Mouse (Mus musculus) urinary bladder, postnatal 14 days (tissue): ENCODE data around the gene Insr.

Experiments
- DNase-seq: peaks from one replicate; pipeline ENCODE4 v3.0.0; 2021; ENCODE audit warnings: low spot score

The Insr gene

DNA sequence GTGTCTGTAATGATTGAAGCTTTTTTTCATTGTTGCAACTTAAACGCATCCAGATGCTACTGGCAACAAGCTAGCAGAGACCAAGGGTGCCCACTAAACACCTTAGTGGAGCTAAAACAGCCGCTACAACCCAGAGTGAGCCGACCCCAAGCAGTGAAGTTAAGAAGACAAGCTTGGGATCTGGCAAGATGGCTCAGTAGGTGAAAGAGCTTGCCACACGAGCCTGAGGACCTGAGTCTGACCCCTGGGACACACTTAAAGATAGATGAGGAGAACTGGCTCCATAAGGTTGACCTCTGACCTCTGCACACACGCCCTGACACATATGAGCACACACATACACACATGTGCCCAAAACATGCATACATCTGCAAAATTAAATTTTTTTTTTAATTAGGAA lies 4.2 kb downstream of the Insr start:
- no peak for DNase-seq

DNA sequence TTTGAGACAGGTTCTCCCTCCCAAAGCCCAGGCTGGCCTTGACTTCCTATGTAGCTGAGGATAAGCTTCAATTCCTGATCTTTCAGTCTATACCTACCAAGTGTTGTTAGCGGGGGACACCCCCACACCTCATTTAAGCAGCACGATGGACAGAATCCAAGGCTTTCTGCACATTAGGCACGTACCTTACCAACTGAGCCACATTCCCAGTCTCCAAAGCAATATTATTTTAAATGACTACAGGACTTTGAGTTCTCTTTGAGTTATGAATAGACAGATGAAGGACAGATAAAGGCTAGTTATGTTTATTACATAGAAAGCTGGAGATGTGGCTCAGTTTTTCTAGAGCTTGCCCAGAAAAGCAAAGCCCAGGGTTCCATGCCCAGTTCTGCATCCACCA lies 5.6 kb downstream of the Insr start:
- DNase-seq, result no peak

DNA sequence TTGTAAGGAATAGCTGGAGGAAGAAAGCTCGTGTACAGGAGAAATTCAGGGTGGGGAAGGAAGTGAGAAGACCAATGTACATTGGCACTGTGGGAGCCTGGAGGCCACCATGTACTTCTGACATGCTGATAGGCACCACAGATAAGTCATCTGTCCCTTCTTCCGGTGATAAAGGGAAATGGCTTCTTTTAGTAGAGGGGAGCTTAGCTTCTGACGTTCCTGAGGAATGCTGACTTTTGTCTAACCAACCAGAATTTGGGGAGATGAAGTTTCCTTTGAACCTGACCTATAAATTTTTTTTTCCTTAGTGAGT lies 12.0 kb downstream of the Insr start:
- no peak for DNase-seq

DNA sequence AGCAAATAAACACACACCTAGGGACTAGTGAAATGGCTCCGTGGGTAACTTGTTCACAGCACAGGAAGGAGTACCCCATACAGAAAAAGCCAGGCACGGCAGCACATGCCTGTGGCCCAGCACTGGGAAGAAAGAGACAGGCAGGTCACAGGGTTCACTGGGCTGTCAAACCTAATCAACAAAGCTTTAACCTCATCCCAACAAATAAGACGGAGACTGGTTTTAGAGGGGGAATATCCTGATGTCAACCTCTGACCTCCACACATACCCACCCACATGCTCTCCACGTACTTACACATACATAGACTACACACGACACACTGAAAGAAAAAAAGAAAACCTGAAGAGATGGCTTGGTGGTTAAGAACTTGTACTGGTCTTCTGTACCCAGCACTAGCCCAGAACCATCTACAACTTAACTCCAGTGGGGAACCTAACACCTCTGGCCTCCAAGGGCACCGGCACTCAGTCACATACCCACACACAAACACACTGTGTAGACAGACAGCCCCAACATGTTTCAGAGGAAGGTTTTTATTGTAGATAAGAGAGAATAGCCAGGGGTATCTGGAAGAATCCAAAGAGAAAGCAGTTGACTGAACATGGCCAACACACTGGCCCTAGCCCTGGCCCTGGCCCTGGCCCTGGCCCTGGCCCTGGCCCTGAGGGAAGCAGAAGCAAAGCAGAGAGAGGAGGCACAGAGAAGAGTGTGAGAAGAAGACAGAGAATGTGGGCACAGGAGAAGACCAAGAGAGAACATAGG lies 12.6 kb downstream of the Insr start:
- no peak for DNase-seq

DNA sequence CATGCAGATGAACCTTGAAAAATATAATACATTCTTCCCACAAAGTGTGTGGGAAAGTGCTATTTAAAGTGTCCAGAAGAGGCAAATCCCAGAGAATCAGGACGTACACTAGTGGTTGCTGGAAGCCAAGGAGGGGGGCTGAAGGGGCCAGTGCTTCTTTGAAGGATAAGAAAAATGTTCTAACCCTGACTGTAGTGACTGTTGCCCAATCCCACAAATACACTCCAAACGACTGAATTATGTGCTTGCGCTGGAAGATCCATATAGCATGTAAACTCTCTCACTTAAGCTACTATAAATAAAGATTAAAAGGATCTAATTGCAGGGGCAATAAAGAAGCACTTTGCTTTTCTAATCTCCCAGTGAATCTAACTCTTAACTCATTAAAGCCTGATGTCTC lies 14.2 kb downstream of the Insr start:
- no peak for DNase-seq

DNA sequence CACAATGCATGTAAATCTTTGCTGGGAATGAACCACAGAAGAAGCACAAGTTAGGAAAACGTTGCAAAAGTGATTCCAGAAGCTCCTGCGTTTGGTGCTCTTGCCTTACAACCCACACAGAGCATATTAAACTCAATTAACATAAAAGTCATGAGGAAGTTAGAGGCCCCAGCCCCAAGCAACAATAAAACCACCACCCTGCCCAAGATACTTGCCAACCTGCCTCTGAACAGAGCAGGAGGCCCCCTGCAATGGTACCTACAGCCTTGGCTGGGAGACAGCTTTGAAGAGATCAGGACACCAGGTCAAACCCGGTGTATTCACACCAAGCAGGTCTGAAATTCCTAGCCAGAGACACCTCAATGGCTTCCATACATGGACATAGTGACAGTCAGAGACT lies 16.6 kb downstream of the Insr start:
- DNase-seq, result no peak

DNA sequence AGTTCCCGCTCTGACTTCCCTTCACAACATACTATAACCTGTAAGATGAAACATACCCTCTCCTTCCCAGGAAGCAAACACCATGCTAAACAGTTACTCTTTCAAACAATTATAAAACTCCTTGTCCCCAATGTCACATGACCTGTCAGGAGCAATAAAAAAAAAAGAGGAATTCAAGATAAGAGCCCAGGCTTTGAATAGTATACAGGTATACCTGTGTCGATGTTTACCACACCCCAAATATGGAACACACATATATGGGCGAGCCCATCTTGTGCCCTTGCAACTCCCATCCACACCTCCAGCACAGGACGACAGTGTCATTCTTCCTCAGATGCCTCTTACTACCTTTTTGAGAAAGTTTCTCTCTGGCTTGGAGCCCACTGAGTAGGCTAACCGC lies 18.3 kb downstream of the Insr start:
- DNase-seq, result no peak

DNA sequence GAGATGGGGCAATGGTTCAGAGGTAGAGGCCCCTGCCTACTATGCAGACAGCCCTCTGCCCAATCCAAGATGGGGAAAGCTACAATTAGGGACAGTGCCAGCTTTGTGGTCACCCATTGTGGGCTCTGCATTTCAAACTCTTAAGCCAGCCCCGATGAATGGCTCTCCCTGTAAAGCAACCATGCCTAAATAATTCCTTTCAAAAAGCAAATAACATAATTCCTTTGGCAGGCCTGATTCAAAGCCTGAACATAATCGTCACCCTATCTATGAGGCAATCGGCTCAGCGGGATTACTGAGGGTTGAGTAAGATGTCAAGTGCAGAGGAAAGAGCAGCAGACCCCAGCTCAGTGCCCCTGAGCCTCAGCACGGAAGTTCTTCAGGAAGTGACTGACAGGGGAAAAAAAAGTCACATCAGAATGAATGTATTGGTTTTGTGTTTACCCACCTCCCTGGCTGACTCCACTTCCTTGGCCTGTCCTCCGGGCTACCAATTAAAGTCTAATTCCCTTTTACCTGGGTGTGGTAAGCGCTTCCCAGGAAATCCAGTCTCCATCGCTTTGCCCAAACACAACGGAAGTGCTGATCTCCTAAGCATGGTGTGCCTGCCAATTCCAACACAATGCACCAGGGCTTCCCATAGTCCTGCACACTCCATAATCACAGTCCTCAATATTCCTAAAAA lies 19.1 kb downstream of the Insr start:
- DNase-seq, result no peak

DNA sequence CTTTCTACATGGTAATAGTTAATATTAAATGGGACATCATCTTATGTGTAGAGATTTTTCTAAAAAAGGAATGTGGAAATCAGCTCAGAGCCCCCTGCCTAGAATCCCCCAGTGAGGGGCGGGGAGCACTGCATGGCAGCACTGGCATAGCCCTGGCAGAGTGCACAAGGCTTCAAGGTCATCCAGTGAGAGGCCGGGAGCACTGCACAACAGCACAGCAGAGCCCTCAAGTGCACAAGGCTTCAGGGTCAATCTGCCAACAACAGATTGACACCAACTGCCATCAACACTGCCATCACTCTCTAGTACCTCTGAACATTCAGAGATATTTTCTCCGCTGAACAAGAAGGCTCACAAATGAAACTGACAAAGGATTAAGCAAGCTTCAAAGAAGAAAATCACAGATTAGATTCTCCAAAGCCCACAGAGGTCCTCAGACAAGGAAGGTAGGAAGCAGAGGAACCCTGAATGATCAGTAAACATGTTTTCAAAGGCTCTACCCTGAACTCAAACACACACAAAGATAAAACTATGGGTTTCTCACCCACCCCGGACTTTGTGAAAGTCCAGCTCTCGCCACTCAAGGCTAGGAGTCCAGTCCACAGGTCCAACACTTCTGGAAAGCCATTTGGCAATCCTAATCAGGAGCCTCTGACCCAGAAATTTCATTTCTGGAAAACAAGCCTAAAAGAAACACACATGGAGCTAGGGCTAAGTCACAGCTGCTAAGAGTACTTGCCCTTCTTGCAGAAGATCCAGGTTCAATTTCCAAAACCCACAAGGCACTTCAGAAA lies 23.1 kb downstream of the Insr start:
- DNase-seq, result no peak

DNA sequence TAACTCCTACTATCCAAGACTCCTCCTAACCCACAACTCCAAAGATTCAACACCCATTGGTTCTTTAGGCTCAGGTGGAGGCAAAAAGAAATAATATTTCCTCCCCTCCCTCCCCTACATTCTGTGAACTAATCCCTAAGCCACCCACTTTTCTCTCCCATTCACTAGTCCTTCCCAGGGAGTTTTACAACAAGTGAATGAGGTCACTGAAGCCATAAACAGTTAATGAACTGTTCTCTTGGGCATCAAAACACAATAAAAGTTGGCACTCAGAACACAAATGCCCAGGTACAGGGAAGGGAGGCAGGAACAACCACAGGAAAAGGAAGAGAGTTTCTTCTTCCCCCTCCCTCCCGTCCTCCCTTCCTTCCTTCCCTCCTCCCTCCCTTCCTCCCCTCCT lies 24.1 kb downstream of the Insr start:
- no peak for DNase-seq

DNA sequence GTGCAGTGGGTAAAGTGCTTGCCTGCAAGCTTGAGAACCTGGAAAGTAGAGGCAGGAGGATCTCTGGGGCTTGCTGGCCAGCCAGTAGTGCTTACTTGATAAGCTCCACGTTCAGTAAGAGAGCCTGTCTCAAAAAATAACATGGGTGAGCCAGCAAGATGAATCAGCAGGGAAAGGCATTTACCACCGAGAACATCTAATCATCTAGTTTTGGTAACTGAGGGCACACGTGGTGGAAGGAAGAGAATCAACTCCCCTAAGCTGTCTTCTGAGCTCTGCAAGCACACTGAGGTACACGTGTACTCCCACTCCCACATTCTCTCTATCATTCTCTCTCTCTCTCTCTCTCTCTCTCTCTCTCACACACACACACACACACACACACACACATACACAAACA lies 26.2 kb downstream of the Insr start:
- no peak for DNase-seq

DNA sequence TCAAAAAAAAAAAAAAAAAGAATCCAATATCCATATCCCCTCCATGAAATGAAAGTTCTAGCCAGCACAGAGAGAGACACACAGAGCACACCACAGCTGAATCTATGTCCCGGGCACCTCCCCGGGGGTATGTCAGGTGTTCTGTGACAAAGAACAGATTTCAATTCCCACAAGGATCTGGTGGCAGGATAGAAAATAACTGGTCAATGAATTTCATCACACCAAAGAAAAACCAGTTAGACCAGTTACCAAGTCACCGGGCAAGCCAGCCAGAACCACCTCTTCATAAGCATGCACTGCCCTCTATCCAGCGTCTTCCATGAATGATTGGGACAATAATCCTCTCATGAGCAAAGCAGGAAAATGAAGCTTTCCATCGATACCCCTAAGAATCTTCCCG lies 26.8 kb downstream of the Insr start:
- DNase-seq, result peak; percentile 34

DNA sequence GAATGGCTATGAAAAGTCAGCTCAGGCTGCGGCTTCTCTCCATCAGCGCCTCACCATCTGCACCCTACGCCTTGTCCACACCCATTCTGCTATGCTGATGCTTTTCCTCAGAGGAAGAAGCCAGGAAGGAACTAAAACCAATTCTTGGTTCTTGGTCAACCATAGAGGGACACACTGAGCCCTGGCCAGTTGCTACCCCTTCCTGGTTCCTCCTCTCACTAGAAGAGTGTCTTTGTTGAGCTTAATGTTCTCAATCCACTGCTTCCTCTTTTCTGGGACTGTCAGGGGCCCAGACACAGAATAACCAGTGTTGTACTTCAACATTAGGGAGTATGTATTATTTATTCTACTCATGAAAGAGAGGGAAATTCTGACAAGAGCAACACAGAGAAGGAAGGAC lies 28.3 kb downstream of the Insr start:
- no peak for DNase-seq

DNA sequence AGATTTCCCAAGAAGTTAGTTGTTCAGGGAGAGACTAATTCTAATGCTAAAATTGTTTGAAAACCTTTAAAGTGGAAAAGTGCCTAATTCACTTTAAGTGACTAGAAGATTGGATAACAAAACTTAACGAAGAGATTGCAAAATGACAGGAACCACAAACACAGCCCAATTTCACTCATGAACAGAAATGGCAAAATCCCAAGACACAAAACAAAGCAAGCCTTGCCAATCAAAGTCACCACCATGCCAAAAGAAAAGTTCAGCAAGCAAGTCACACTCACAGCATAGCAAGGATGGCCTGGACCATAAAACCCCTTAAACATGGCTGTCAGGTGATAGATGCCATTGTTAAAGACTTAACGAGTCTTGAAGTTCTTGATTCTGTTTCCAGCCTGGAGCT lies 29.5 kb downstream of the Insr start:
- DNase-seq, result no peak

DNA sequence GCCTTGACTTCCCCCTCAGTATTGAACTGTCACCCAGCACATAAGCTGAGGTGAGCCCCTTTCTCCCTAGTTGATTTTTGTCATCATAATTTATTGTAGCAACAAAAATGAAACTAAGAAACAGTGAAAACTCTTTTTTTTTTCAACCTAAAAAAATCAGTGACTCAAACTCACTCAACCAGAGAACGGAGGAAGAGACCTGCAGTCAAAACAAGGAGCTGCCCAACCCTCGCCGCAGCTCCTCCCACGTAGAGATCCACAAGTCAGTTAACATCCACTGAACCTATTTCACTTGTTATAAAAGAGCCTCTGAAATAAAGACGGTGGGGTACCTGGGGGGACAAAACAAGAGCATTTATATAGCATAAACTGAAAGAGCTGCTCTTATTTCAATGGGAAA lies 30.7 kb downstream of the Insr start:
- DNase-seq, result no peak

DNA sequence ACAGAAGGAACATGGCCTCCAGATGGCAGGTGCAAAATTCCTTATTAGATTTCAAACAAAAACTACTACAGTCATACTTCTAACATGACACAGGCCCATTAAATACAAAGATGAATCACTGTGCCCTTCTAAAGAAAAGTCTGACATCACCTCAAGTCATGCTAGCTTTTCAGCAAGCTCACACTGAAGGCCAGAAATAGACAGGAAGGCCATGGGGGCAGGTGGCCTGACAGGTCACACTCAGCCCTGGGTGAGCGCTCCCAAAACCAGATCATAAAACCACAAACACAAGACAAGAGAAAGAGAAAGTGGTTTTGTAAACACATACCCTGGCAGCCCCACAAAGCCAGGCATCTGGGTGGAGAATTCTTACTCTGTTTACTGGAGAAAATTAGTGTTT lies 32.3 kb downstream of the Insr start:
- DNase-seq, result no peak

DNA sequence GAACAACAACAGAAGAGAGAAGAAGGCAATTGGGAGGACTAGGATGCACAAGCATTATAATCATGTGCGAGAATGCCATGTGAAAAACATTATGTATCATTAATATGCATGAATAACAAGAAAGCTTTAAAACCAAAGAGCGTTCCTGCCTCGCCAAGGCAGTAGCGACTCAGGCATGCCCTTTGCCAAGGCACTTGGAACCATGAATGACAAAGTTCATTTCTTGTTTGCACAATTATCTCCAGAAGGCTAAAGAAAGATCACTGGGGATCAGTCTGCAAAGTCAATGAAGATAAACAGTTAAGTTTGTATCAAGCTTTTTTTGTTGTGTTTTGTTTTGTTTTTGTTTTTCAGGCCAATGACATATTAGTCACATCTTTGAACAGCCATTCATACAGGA lies 36.2 kb downstream of the Insr start:
- no peak for DNase-seq

DNA sequence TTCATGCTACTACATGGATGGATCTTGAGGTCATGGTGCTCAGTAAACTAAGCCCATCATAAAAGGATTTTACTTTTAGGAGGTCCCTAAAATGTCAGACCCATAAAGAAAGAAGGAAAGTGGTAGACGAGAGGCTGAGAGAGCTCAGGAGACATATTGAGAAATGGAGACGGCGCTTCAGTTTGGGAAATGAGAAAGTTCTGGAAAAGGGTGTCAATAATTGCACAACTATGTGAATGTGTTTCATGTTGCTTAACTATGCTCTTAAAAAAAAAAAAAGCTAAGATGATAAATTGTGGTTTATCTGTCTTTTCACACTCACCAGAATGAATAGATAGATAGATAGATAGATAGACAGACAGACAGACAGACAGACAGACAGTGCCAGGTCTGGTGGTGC lies 38.7 kb downstream of the Insr start:
- no peak for DNase-seq

DNA sequence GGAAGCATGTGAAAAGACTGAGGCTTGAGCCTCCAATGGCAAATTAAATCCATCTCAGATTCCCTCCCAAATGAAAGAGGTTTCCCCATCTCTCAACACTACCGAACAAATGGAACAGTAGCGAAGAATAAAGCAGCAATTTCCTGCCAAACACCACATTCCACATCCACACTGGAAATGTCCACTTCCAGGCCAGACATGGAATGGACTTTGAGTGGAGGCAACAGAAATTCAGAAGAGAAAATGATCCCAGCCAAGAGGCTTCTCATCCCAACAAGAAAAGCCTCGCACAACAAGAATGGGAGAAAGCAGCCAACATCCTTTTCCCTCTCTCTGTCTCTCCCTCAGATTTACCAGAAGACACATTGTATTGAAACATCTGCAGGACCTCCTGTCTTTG lies 39.8 kb downstream of the Insr start:
- DNase-seq, result no peak

DNA sequence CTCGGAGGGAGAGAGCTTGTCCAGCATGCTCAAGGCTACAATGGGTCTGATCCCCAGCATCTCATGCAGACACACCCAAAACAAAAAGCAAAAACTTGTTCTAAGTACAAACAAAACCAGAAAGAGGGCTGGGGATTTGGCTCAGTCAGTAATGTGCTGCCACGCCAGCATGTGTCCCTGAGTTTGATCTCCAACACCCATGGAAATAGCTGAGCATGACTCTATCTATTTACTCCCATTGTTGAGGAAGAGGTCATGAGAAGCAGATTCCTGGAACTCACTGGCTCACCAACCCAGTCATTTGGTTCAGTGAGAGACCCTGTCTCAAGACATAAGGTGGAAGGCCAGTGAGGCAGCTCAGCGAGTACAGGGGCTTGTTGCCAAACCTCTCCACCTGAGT lies 40.6 kb downstream of the Insr start:
- DNase-seq, result no peak

DNA sequence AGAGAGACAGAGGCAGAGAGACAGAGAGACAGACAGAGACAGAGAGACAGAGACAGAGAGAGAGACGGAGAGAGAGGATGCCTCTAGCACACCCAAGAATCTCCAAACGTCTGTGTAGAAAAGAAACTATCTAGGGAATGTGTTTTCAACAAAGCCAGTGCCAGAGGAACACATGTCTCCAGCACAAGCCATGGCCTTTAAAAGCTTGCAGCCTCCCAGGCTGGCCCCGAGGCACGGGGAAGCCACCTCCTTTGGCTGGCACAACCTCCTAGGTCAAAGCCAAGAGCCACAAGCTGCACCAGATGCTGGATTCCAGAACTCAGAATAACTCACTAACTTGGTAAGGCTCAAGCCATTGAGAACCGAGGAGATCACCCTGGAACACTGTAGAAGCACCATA lies 42.1 kb downstream of the Insr start:
- DNase-seq, result no peak

DNA sequence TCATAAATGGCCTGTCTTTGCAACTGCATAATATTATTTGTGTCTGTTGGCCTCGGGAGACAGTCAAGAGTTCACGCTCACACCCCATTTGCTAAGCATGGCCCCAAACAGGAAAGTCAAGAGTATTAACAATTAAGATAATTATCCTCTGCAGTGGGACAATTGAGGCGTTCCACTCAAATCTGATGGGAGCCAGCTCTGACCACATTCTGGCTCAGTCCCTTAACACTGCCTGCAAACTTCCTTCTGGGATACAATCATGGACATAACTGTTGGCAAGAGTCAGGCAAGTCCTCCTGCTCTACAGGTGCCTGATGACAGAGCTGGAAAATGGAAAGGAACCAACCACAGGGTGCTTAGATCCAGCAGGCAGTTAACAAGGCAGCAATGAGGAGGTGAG lies 43.1 kb downstream of the Insr start:
- DNase-seq, result no peak

DNA sequence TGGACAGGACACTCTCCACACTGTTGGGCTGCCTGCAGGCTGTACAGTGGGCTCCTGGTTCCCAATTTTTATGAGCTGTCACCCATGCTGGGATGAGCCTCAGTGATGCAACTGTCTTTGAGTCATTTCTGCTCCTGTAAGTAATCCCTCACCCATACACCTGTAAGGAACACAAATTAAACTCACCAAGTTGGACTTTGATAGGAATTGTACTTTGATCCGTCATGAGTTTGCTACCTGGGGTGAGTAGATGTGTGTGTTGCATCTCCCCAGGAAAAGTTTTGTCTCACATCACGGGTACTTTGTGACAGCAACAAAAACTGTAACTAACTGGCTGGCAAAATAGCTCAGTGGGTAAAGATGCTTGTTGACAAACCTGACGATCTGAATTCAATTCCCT lies 44.8 kb downstream of the Insr start:
- DNase-seq, result no peak

DNA sequence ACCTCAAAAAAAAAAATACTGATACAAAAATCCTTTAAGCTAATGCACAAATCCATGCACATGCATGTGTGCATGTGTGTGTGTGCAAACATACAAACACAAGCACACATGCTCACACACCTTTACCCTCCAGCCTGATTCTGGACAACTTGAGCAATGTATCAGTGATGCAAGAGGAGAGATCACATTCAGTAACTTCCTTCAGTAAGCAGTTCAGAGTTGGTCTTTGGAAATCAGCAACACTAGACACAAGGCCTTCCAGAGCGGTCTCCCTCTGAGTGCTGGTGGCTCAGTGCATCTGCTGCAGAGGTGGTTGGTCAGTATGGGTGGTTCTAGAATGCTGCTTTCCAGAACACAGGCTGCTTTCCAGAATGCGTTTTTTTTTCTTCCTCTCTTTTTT lies 46.8 kb downstream of the Insr start:
- DNase-seq, result no peak
